Mouse (Mus musculus) thymus, postnatal 4 days (tissue): ENCODE data around the gene Trip13.

ENCODE experiments used
- DNase-seq: peaks from one replicate; pipeline ENCODE4 v3.0.0; 2021

Gene Trip13

DNA sequence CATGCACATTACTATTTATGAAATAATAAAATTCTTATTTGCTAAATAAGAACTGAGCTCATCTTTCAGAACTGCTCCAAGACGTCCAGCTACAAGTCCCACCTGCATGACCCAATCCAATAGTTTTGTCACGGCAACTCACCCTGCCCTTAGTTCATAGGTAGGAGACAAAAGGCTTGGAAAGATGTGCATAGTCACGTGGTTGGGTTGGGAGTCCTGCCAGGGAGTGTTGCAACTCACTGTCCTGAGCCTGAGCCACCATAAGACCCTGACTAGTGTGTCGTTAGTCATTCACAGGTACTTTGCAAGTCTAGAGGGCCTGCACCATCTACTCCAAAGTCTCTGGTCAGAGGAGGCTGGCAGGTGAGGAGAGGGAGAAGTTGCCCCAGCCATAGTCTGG is 51.5 kb downstream of the Trip13 start:
- DNase-seq: no peak

DNA sequence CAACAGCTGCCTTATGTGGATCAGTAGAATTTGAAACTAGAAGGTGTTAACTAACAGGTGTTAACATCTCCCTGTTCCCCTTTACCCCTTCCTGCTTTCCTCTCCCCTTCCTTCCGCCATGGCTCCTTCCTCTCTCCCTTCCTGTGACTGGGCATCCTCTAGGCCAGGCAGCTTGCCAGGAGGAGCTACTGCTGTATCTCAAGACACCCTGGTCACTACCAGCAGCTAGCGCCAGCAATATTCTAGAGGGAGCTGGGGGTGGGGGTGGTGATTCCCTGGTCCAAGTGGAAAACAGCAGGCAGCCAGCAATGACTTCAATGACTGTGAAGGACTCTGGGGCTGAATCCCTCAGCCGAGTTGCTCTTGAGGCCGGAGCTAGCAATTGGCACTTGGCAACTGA is 51.9 kb downstream of the Trip13 start:
- DNase-seq: no peak

GRCm38 (mm10) chr13:73881347-73881746 is 56.2 kb downstream of the Trip13 start:
- no peak for DNase-seq

GRCm38 (mm10) chr13:73879824-73880223 is 57.8 kb downstream of the Trip13 start:
- peak; percentile 93 for DNase-seq

GRCm38 (mm10) chr13:73872159-73872558 is 65.4 kb downstream of the Trip13 start:
- no peak for DNase-seq
